Mouse (Mus musculus): ENCODE data around the gene Coro7. TPM values are rescaled to one million over a fixed set of nuclear protein-coding genes. Genes with fewer than 3 reads are reported as not detected.
A peak's percentile ranks its signal among the peaks of the same experiment; 100 is the strongest.

Coro7 gene
- polyA plus RNA-seq, 2 experiments from 2014 or later, result 98.7 to 102 TPM

- ATAC-seq, result no peak
Observed at GRCm38 (mm10) chr16:4647651-4648141, 31.9 kb downstream of the Coro7 start.

GRCm38 (mm10) chr16:4646831-4647230 lies 32.7 kb downstream of the Coro7 start:
- no peak for ATAC-seq

- ATAC-seq, result no peak
Observed at GRCm38 (mm10) chr16:4645867-4646266, 33.7 kb downstream of the Coro7 start.

GRCm38 (mm10) chr16:4643670-4644419 lies 35.7 kb downstream of the Coro7 start:
- no peak for ATAC-seq

- ATAC-seq, result no peak
Observed at GRCm38 (mm10) chr16:4642937-4643336, 36.6 kb downstream of the Coro7 start.

- no peak for ATAC-seq
Observed at GRCm38 (mm10) chr16:4642190-4642589, 37.4 kb downstream of the Coro7 start.

- no peak for ATAC-seq
Observed at GRCm38 (mm10) chr16:4641119-4641838, 38.3 kb downstream of the Coro7 start.

GRCm38 (mm10) chr16:4640267-4641005 lies 39.1 kb downstream of the Coro7 start:
- ATAC-seq, result no peak

GRCm38 (mm10) chr16:4639831-4640237 lies 39.7 kb downstream of the Coro7 start, which contains the start of the genes Vasn and Dnaja3:
Gene Vasn (plus strand): TSS chr16:4639941.
Gene Dnaja3 (plus strand): TSS chr16:4639989.
- ATAC-seq, result no peak

- no peak for ATAC-seq
Observed at GRCm38 (mm10) chr16:4638891-4639390, 40.6 kb downstream of the Coro7 start.

- ATAC-seq, result no peak
Observed at GRCm38 (mm10) chr16:4635760-4636159, 43.8 kb downstream of the Coro7 start.

GRCm38 (mm10) chr16:4634681-4635080 lies 44.9 kb downstream of the Coro7 start:
- no peak for ATAC-seq

GRCm38 (mm10) chr16:4633661-4634060 lies 45.9 kb downstream of the Coro7 start:
- ATAC-seq, result no peak

- no peak for ATAC-seq
Observed at GRCm38 (mm10) chr16:4632050-4632449, 47.5 kb downstream of the Coro7 start.

- ATAC-seq, result peak; percentile 79
Observed at GRCm38 (mm10) chr16:4629950-4630349, 49.6 kb downstream of the Coro7 start.

GRCm38 (mm10) chr16:4628898-4629419 lies 50.6 kb downstream of the Coro7 start:
- no peak for ATAC-seq

GRCm38 (mm10) chr16:4627105-4627504 lies 52.5 kb downstream of the Coro7 start:
- no peak for ATAC-seq

GRCm38 (mm10) chr16:4624481-4625110 lies 55.0 kb downstream of the Coro7 start, which contains the start of gene Pam16:
Gene Pam16 (minus strand): TSS chr16:4624988.
- ATAC-seq, result peak; percentile 81

- ATAC-seq, result no peak
Observed at GRCm38 (mm10) chr16:4624074-4624473, 55.5 kb downstream of the Coro7 start.

GRCm38 (mm10) chr16:4616829-4617228 lies 62.7 kb downstream of the Coro7 start:
- ATAC-seq, result no peak

- no peak for ATAC-seq
Observed at GRCm38 (mm10) chr16:4615297-4615696, 64.3 kb downstream of the Coro7 start.

- no peak for ATAC-seq
Observed at GRCm38 (mm10) chr16:4614639-4615038, 64.9 kb downstream of the Coro7 start.
